Mouse (Mus musculus) heart, postnatal 0 days (tissue): Measurements from ENCODE around the gene Top2a.
"Not testable (repeated sequence)": the region's sequence is repeated elsewhere in the genome, so short reads cannot be mapped to it uniquely, and the experiment has no call there.

Source experiments
- CTCF ChIP-seq: IDR thresholded peaks from 2 replicates; pipeline ENCODE4 v1.5.1; 2016; ENCODE audit warnings: antibody characterized with exemption, control low read depth, low read depth
- EP300 ChIP-seq: IDR thresholded peaks from 2 replicates; pipeline ENCODE4 v1.6.1; 2016; ENCODE audit warnings: antibody characterized with exemption, low read depth

- not testable (repeated sequence) for TF ChIP-seq EP300, CTCF
Measured at GRCm38 (mm10) chr11:98988260-98988659, 35.7 kb downstream of the Top2a start.
